Mouse (Mus musculus) stomach, embryonic 15.5 days (tissue): ENCODE data around the gene Clps. TPM values are rescaled to one million over a fixed set of nuclear protein-coding genes. Genes with fewer than 3 reads are reported as not detected.
"Not testable (repeated sequence)": the region's sequence is repeated elsewhere in the genome, so short reads cannot be mapped to it uniquely, and the experiment has no call there.

Experiments used
- ATAC-seq: fragments of 200-750 bp; cut with Nextera tagmentation; 2 replicates; pipeline ENCODE4 v1.8.0; 2017; ENCODE audit warnings: low read depth, moderate number of reproducible peaks, moderate TSS enrichment; ENCODE audit not compliant: insufficient read depth, low FRiP score
- H3K27ac ChIP-seq: fragments of 300-500 bp; sonication (generic); 2 replicates; pipeline ENCODE4 v1.5.1; 2015; ENCODE audit warnings: mild to moderate bottlenecking, inconsistent platforms
- H3K27me3 ChIP-seq: fragments of 300-500 bp; sonication (generic); replicated peaks from 2 replicates; pipeline ENCODE4 v1.6.1; 2015; ENCODE audit warnings: inconsistent platforms
- H3K36me3 ChIP-seq: fragments of 300-500 bp; sonication (generic); 2 replicates; pipeline ENCODE4 v1.6.1; 2015; ENCODE audit warnings: inconsistent platforms
- H3K4me1 ChIP-seq: fragments of 300-500 bp; sonication (generic); 2 replicates; pipeline ENCODE4 v1.6.1; 2015; ENCODE audit warnings: inconsistent platforms
- H3K4me2 ChIP-seq: fragments of 300-500 bp; sonication (generic); 2 replicates; pipeline ENCODE4 v1.6.1; 2015; ENCODE audit warnings: mild to moderate bottlenecking, inconsistent platforms
- H3K4me3 ChIP-seq: fragments of 300-500 bp; sonication (generic); replicated peaks from 2 replicates; pipeline ENCODE4 v1.5.1; 2015; ENCODE audit warnings: inconsistent platforms
- H3K9ac ChIP-seq: fragments of 300-500 bp; sonication (generic); 2 replicates; pipeline ENCODE4 v1.6.1; 2015; ENCODE audit warnings: inconsistent platforms
- H3K9me3 ChIP-seq: fragments of 300-500 bp; sonication (generic); 2 replicates; pipeline ENCODE4 v1.6.1; 2016; ENCODE audit warnings: inconsistent platforms
- WGBS: fragments of 180-500 bp; shearing (Covaris S2); methylation state at CpG from one replicate; pipeline ENCODE4 v1.1.7; 2015; 5-methylcytosine and 5-hydroxymethylcytosine counted together
- polyA plus RNA-seq: library from polyadenylated mRNA; unstranded; fragments of >200 nt; fragmentation: Nextera tagmentation; extraction: Ambion mirVana; gene quantifications from 2 replicates; pipeline ENCODE4 v1.2.1, GENCODE M21; 2015

Clps gene
- polyA plus RNA-seq, 1 experiment from 2014 or later = 3,221 TPM

GRCm38 (mm10) chr17:28575244-28576125, 14.9 kb upstream of the Clps start, which contains the start of gene Lhfpl5:
Gene Lhfpl5 (plus strand): TSS chr17:28575641.
- Histone ChIP-seq H3K4me3 (peak within 1 kb of the TSS; percentile 27), H3K4me2 (peak within 1 kb of the TSS; percentile 62), H3K9ac (no peak within 1 kb of the TSS), H3K4me1 (peaks cover 8% of the 10 kb centered on the region), H3K9me3 (no peaks in the 10 kb centered on the region), H3K27ac (no peak within 1 kb of the TSS), H3K27me3 (0 out of 2 replicates have a peak, but pooled peaks cover 3% of the 10 kb centered on the region), H3K36me3 (no peaks in the 10 kb centered on the region)
- peak; percentile 79 for ATAC-seq
- 14% methylated on average over 48 of the region's 50 CpGs for WGBS

- no peak overlapping the region for H3K4me3 ChIP-seq
- H3K36me3 ChIP-seq = no peaks in the 10 kb centered on the region
- H3K4me2 ChIP-seq = no peak overlapping the region
- no peak overlapping the region for H3K9ac ChIP-seq
- H3K27ac ChIP-seq = no peak overlapping the region
- peaks cover 8% of the 10 kb centered on the region for H3K4me1 ChIP-seq
- H3K27me3 ChIP-seq = 0 out of 2 replicates have a peak, but pooled peaks cover 3% of the 10 kb centered on the region
- no peaks in the 10 kb centered on the region for H3K9me3 ChIP-seq
- 82% methylated on average over 6 of the region's 6 CpGs for WGBS
- ATAC-seq = no peak
These were observed 12.4 kb upstream of the Clps start for GRCm38 (mm10) chr17:28572941-28573340.

GRCm38 (mm10) chr17:28572521-28572920, 12.0 kb upstream of the Clps start:
- WGBS = 77% methylated on average over 7 of the region's 7 CpGs
- peaks cover 8% of the 10 kb centered on the region for H3K4me1 ChIP-seq
- H3K4me3 ChIP-seq = no peak overlapping the region
- H3K36me3 ChIP-seq = no peaks in the 10 kb centered on the region
- H3K4me2 ChIP-seq = no peak overlapping the region
- ATAC-seq = no peak
- H3K27me3 ChIP-seq = 0 out of 2 replicates have a peak, but pooled peaks cover 3% of the 10 kb centered on the region
- no peak overlapping the region for H3K27ac ChIP-seq
- H3K9ac ChIP-seq = no peak overlapping the region
- no peaks in the 10 kb centered on the region for H3K9me3 ChIP-seq

- 79% methylated on average over 3 of the region's 3 CpGs for WGBS
These were observed 11.3 kb upstream of the Clps start for GRCm38 (mm10) chr17:28571868-28572267.

GRCm38 (mm10) chr17:28567541-28567940, 7.0 kb upstream of the Clps start:
- Histone ChIP-seq H3K4me2 (no peak overlapping the region), H3K27me3 (no peaks in the 10 kb centered on the region), H3K27ac (no peak overlapping the region), H3K9ac (no peak overlapping the region), H3K4me1 (no peaks in the 10 kb centered on the region), H3K4me3 (no peak overlapping the region), H3K36me3 (no peaks in the 10 kb centered on the region), H3K9me3 (no peaks in the 10 kb centered on the region)
- ATAC-seq = no peak
- WGBS = 40% methylated on average over 3 of the region's 3 CpGs

More at GRCm38 (mm10) chr17:28571868-28572267, 11.3 kb upstream of the Clps start:
- H3K4me3 ChIP-seq = no peak overlapping the region
- H3K27me3 ChIP-seq = 0 out of 2 replicates have a peak, but pooled peaks cover 3% of the 10 kb centered on the region
- no peaks in the 10 kb centered on the region for H3K36me3 ChIP-seq
- peaks cover 8% of the 10 kb centered on the region for H3K4me1 ChIP-seq
- no peak overlapping the region for H3K4me2 ChIP-seq
- ATAC-seq = no peak
- H3K9ac ChIP-seq = no peak overlapping the region
- no peaks in the 10 kb centered on the region for H3K9me3 ChIP-seq
- no peak overlapping the region for H3K27ac ChIP-seq

- H3K4me1 ChIP-seq = no peaks in the 10 kb centered on the region
- no peak overlapping the region for H3K9ac ChIP-seq
- no peaks in the 10 kb centered on the region for H3K36me3 ChIP-seq
- no peak overlapping the region for H3K4me3 ChIP-seq
- no peak overlapping the region for H3K27ac ChIP-seq
- no peaks in the 10 kb centered on the region for H3K9me3 ChIP-seq
- H3K27me3 ChIP-seq = no peaks in the 10 kb centered on the region
- H3K4me2 ChIP-seq = no peak overlapping the region
- ATAC-seq = no peak
These were observed 4.6 kb upstream of the Clps start for GRCm38 (mm10) chr17:28565181-28565580.

GRCm38 (mm10) chr17:28561613-28562012, 1.0 kb upstream of the Clps start:
- ATAC-seq = peak; percentile 71; the same call in 1 of the 2 replicates
- Histone ChIP-seq H3K4me2 (no peak overlapping the region), H3K4me3 (no peak overlapping the region), H3K27ac (peak overlapping the region; percentile 82), H3K27me3 (no peaks in the 10 kb centered on the region), H3K4me1 (peaks cover 7% of the 10 kb centered on the region; the same call in 1 of the 2 replicates), H3K9me3 (no peaks in the 10 kb centered on the region), H3K36me3 (no peaks in the 10 kb centered on the region), H3K9ac (no peak overlapping the region)
- 46% methylated on average over 7 of the region's 7 CpGs for WGBS

- no peaks in the 10 kb centered on the region for H3K9me3 ChIP-seq
- 73% methylated on average over 6 of the region's 6 CpGs for WGBS
These were observed 2.8 kb downstream of the Clps start for GRCm38 (mm10) chr17:28557772-28558171.

GRCm38 (mm10) chr17:28556635-28557396, 3.8 kb downstream of the Clps start:
- peak; percentile 21 for ATAC-seq
- Histone ChIP-seq H3K27ac (peak overlapping the region; percentile 49; the same call in 1 of the 2 replicates), H3K36me3 (no peaks in the 10 kb centered on the region), H3K4me2 (no peak overlapping the region), H3K4me3 (no peak overlapping the region), H3K9me3 (no peaks in the 10 kb centered on the region), H3K4me1 (peaks cover 11% of the 10 kb centered on the region; the same call in 1 of the 2 replicates), H3K9ac (no peak overlapping the region), H3K27me3 (no peaks in the 10 kb centered on the region)
- WGBS = 43% methylated on average over 6 of the region's 6 CpGs

More at GRCm38 (mm10) chr17:28557772-28558171, 2.8 kb downstream of the Clps start:
- Histone ChIP-seq H3K4me3 (no peak overlapping the region), H3K4me1 (peaks cover 10% of the 10 kb centered on the region; the same call in 1 of the 2 replicates), H3K4me2 (0 out of 2 replicates have a peak overlapping the region, but pooled peaks have one; percentile 2), H3K27me3 (no peaks in the 10 kb centered on the region), H3K36me3 (no peaks in the 10 kb centered on the region), H3K9ac (no peak overlapping the region), H3K27ac (no peak overlapping the region)
- ATAC-seq = no peak

GRCm38 (mm10) chr17:28554021-28554420, 6.5 kb downstream of the Clps start:
- not testable (repeated sequence) for H3K27me3 ChIP-seq, ATAC-seq, H3K9ac ChIP-seq, H3K4me2 ChIP-seq, H3K4me3 ChIP-seq, H3K27ac ChIP-seq, H3K9me3 ChIP-seq, H3K36me3 ChIP-seq
- peaks cover 11% of the 10 kb centered on the region; the same call in 1 of the 2 replicates for H3K4me1 ChIP-seq
- 91% methylated on average over 4 of the region's 4 CpGs for WGBS

- no peak overlapping the region for H3K4me2 ChIP-seq
- no peaks in the 10 kb centered on the region for H3K9me3 ChIP-seq
- no peaks in the 10 kb centered on the region for H3K36me3 ChIP-seq
- H3K4me3 ChIP-seq = no peak overlapping the region
- H3K27ac ChIP-seq = no peak overlapping the region
- 8% methylated on average over 14 of the region's 14 CpGs for WGBS
- H3K27me3 ChIP-seq = no peaks in the 10 kb centered on the region
- ATAC-seq = no peak
- peaks cover 11% of the 10 kb centered on the region; the same call in 1 of the 2 replicates for H3K4me1 ChIP-seq
- no peak overlapping the region for H3K9ac ChIP-seq
These were observed 7.3 kb downstream of the Clps start for GRCm38 (mm10) chr17:28553040-28553793.
